Mouse (Mus musculus) neutrophil, adult 83 days (primary cell): ENCODE measurements around the gene Snx4. TPM values are rescaled to one million over a fixed set of nuclear protein-coding genes. Genes with fewer than 3 reads are reported as not detected.

ENCODE experiments used
- total RNA-seq, 2 experiments: library from RNA; stranded (reverse); gene quantifications; one replicate each; pipeline ENCODE4 v1.2.4; 2023

Snx4 gene
- total RNA-seq = 10 to 100 TPM; 40.7 to 45.2 TPM

DNA sequence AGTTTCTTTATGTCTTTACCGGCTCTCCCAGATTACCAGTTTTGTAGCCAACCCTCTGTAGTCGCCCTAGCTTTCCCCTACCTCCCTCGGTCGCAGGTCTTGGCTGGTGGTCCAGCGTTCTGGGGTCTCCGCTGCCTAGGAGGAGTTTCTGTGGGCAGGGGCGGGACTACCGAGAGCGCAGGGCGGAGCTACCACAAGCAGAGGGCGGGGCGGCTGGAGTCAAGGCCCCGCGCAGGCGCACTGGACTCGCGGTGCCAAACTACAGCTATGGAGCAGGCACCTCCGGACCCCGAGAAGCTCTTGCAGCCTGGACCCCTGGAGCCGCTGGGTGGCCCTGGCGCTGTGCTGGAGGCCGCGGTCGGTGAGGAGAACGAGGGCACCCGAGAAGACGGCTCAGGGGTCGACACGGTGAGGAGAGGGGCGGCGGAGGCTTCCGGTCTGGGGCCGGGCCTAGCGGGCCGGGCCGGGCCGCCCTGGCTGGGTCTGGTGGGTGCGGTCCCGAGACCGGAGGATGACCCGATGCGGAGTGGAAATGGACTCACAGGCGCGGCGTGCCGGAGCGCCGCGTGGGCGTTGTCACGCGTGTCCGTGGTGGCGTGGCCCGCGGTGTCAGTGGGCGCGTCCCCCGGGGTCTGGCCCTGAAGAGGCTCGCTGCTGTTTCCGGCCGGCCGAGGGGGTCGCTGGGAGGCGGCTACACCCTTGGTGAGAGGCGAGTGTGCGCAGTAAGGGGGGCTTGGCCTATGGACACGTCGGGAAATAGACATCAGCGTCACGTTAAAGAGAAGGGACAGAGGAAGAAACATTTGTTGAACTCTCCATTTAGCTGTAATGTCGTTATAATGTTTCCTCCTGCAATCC is at the start of gene Snx4:
TSS of gene Snx4 (plus strand) at position 249 of the 858 bp plus-strand sequence.

Other genes with a start within 250 kb of the Snx4 start
- gene Iqcg, start 195.2 kb upstream of the Snx4 start, total RNA-seq = not detected
- gene Rpl35a, start 195.0 kb upstream of the Snx4 start, total RNA-seq = 100 to 1,000 TPM; 381 to 384 TPM
- 1 to 10 TPM; 7.6 to 7.9 TPM for gene Lmln, start 188.9 kb upstream of the Snx4 start, total RNA-seq
- gene Osbpl11, start 66.4 kb upstream of the Snx4 start, total RNA-seq = 10 to 100 TPM; 32.7 to 34.7 TPM
- gene Zfp148, start 129.4 kb downstream of the Snx4 start, total RNA-seq = 10 to 100 TPM; 39.8 to 41.8 TPM